Mouse (Mus musculus) ovary, adult 18-20 months (tissue): ENCODE data around the gene Mchr1.

ENCODE experiments used
- DNase-seq: peaks from one replicate; pipeline ENCODE4 v3.0.0; 2022; ENCODE audit warnings: low spot score, mixed read lengths

Gene Mchr1

GRCm38 (mm10) chr15:81273361-81273760 lies 38.1 kb downstream of the Mchr1 start:
- no peak for DNase-seq

- no peak for DNase-seq
Observed at GRCm38 (mm10) chr15:81277928-81278327, 42.6 kb downstream of the Mchr1 start.

- no peak for DNase-seq
Observed at GRCm38 (mm10) chr15:81278699-81279098, 43.4 kb downstream of the Mchr1 start.

- no peak for DNase-seq
Observed at GRCm38 (mm10) chr15:81284121-81284734, 48.9 kb downstream of the Mchr1 start.
